Mouse (Mus musculus) MEL-GATA-1-ER (cell line): ENCODE results near the gene Rab7b.
A peak's percentile ranks its signal among the peaks of the same experiment; 100 is the strongest.

Experiments used
- DNase-seq: peaks from one replicate; pipeline ENCODE4 v3.0.0-alpha.2; 2012; ENCODE audit warnings: low read depth; ENCODE audit errors: extremely low read depth

The Rab7b gene

GRCm38 (mm10) chr1:131688475-131688874 is at the start of gene Rab7b:
Gene Rab7b (plus strand): TSS chr1:131688695.
- no peak for DNase-seq

DNA sequence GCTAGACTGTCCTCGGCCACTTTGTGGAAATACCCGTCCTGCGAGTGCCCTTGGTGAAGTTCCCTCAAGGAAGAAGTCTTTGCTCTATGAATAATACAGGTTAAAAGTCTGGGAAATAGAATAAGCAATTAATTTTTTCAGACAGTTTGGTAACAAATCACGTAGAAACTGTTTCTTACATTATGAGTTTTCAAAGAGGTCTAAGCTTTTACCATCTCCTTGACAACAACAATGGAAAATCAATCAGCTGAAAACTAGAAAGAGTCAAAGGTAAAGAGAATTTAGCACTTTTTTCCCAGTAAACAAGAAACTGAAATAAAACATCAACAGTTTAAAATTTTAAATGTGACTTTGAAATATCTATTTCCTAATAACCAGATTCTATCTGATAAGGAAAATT is 48.4 kb upstream of the Rab7b start:
- no peak for DNase-seq

GRCm38 (mm10) chr1:131641565-131641964 is 46.9 kb upstream of the Rab7b start:
- no peak for DNase-seq

DNA sequence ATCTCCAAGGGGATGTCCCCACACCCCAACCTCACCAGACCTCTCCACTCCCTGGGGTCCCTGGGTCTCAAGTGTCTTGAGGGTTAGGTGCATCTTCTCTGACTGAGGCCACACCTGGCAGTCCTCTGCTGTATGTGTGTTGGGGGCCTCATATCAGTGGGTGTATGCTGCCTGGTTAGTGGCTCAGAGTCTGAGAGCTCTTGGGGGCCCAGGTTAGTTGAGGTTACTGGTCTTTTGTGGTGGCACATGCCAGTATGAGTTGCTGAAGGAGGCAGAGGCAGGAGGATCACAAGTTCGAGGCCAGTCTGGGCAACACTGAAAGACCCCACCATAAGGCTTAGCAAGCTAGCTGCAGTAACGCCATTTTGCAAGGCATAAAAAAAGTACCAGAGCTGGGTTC is 46.2 kb upstream of the Rab7b start:
- DNase-seq: no peak

- no peak for DNase-seq
Observed at GRCm38 (mm10) chr1:131652670-131653443, 35.6 kb upstream of the Rab7b start.

- no peak for DNase-seq
Observed at GRCm38 (mm10) chr1:131655601-131656000, 32.9 kb upstream of the Rab7b start.

GRCm38 (mm10) chr1:131657945-131658354 is 30.5 kb upstream of the Rab7b start:
- DNase-seq: peak; percentile 98

GRCm38 (mm10) chr1:131659512-131660085 is 28.9 kb upstream of the Rab7b start:
- no peak for DNase-seq

DNA sequence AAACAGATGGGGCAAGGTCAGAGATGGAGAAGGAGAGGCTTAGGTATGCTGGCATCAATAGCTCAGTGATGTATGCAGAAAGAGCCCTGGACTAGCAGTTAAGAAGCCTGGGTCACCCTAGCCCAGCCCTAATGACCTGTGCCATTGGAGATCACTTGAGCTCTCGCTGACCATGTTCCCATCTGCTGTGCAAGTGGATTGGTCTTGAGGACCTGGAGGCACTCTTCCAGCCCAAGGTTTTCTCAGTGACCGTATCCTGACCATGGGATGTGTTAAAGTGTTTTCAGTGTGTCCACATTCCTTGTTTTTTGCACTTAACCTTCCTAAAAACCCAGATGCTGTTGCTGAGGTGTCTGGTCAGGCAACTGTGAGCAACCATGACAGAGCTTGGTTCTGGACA is 28.2 kb upstream of the Rab7b start:
- DNase-seq: no peak

- DNase-seq: no peak
Observed at GRCm38 (mm10) chr1:131660716-131661472, 27.6 kb upstream of the Rab7b start.

- no peak for DNase-seq
Observed at GRCm38 (mm10) chr1:131661749-131662148, 26.7 kb upstream of the Rab7b start.

DNA sequence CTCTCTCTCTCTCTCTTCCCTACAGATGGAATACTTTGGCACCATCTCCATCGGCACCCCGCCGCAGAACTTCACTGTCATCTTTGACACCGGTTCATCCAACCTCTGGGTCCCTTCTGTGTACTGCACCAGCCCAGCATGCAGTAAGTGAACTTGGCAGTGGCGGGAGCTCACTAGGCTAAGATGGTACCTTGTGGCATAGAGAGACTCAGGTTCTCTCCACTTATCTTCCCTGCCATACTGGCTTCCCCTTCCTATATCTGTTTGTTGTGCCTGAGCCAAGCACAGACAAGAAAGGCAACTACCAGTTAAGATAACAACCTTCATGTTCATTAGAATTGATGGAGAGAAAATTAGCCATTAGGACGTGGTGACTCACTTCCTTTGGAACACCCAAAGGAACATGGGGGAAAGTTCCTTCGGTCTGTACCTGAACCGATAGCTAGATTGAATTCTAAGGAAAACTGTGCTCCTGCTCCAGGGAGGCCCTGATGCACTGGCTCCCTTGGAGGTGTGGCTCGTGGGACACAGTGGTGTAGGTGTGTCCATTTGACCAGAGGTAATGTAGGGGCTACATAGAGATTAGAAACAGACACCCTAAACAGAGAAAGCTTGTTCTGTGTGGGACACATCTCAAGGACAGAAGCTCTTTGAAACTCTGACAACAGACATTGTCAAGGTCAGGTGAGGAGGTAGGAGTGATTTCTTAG is 25.1 kb upstream of the Rab7b start:
- DNase-seq: peak; percentile 68

DNA sequence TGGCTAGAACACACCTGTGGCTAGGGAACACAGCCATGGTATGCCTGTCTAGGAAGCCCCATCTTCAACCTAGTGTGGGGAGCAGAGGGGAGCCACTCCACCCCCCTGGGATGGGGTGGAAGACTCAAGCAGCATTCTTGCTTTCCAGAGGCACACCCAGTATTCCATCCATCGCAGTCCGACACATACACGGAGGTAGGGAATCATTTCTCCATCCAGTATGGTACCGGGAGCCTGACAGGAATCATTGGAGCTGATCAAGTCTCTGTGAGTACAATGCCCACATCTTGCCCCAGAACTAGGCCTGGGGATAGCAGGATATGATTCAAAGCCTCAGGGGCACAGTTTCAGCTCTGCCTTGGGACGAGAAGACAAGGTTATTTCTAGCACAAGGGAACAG is 24.4 kb upstream of the Rab7b start:
- DNase-seq: no peak

- DNase-seq: no peak
Observed at GRCm38 (mm10) chr1:131665886-131666285, 22.6 kb upstream of the Rab7b start.

DNA sequence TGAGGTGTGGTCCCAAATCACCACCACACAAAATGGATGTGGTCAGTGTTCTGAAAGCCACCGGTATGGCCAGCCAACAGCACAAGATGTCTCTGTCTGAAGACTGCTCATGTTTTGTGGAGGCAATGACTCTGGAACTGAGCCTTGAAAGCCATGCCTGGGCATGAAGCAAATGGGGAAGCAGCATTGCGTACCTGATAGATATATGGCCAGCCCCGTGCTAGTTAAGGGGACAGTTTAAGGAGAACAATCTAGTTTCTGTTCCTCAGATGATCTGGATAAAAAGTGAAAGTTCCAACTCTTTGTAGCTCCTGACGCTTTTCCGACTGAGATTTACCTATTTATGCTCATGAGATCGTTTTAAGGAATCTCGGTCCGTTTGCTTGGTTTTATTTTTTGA is 17.4 kb upstream of the Rab7b start:
- DNase-seq: no peak

- DNase-seq: no peak
Observed at GRCm38 (mm10) chr1:131672361-131672760, 16.1 kb upstream of the Rab7b start.

- DNase-seq: no peak
Observed at GRCm38 (mm10) chr1:131679644-131680043, 8.9 kb upstream of the Rab7b start.

GRCm38 (mm10) chr1:131687739-131688138 is 756 bp upstream of the Rab7b start:
- DNase-seq: no peak

GRCm38 (mm10) chr1:131689016-131689415 is 521 bp downstream of the Rab7b start:
- no peak for DNase-seq

DNA sequence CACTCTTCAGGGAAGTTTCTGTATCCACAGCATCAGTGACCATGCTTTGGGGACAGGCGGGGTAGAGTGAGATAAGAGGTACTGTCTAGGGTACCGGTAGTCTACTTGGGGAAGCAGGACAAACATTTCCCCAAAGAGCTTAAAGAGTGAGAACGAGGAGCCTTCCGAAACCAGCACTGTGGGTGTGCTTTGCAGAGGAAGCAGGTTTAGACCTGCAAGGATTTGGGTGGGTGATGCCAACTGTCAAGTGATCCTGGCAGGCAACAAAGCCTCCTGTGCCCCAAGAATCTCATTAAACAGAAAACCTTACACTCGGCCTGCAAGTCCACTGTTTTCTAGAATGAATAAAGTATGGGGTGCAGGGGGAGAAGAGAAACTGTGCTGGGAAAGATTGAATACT is 1.4 kb downstream of the Rab7b start:
- DNase-seq: no peak

- DNase-seq: no peak
Observed at GRCm38 (mm10) chr1:131690435-131690834, 1.9 kb downstream of the Rab7b start.

- no peak for DNase-seq
Observed at GRCm38 (mm10) chr1:131691356-131691755, 2.9 kb downstream of the Rab7b start.
